Mouse (Mus musculus): ENCODE results near the gene Pnma1.

DNA sequence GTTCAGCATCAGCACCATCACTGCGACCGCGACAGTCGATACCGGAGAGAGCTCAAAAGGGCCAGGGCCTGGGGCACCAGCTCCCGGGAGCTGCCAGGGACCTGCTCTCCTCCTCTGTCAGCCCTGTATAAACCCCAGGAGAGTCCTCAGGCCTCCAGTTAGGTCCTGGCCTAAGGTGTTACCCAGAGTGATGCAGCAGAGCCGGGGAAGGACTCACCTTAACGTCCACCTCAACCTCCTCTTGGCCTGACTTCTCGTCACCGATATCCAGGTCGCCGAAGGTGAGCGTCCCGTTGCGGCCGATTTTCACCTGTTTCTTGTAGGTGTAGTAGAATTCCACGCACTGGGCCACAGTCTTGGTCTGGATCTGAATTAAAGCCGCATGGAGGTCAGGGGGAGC is 7.9 kb upstream of the Pnma1 start:
- TF ChIP-seq EP300 (IDR thresholded peaks at IDR 0.05; ENCODE audit: low read length) (no peak), CTCF (conservative IDR thresholded peaks at IDR 0.05 in 1 of 2, IDR thresholded peaks at IDR 0.05 in 1 of 2; ENCODE audit: low read depth in 2 of 2, low read length in 2 of 2) (no peak), RAD21 (IDR thresholded peaks at IDR 0.05; ENCODE audit: low read depth, low read length) (no peak), E2F4 (IDR thresholded peaks at IDR 0.05; ENCODE audit: insufficient replicate concordance, low read depth, low read length) (no peak), IRF4 (IDR thresholded peaks at IDR 0.05; ENCODE audit: low read depth, low read length) (no peak), TBP (conservative IDR thresholded peaks at IDR 0.05; ENCODE audit: low read depth, low read length) (no peak), USF2 (conservative IDR thresholded peaks at IDR 0.05; ENCODE audit: low read depth, low read length) (no peak), MAX (IDR thresholded peaks at IDR 0.05; ENCODE audit: low read length) (no peak), NRF1 (IDR thresholded peaks at IDR 0.05; ENCODE audit: low read depth, low read length) (no peak), USF1 (IDR thresholded peaks at IDR 0.05; ENCODE audit: low read depth, low read length) (no peak), ZNF384 (IDR thresholded peaks at IDR 0.05; ENCODE audit: low read depth, low read length) (no peak), ELF1 (IDR thresholded peaks at IDR 0.05; ENCODE audit: low read depth, low read length) (no peak), ZMIZ1 (IDR thresholded peaks at IDR 0.05; ENCODE audit: low read depth, low read length) (no peak)

All from CH12.LX (cell line).